Mouse (Mus musculus) midbrain, embryonic 10.5 days (tissue): ENCODE data around the gene Mrgprd. TPM values are rescaled to one million over a fixed set of nuclear protein-coding genes. Genes with fewer than 3 reads are reported as not detected.

Experiments
- DNase-seq: peaks from one replicate; pipeline ENCODE4 v3.0.0-alpha.2; 2017; ENCODE audit warnings: low spot score
- H3K27ac ChIP-seq: fragments of 300-500 bp; sonication (generic); replicated peaks from 2 replicates; pipeline ENCODE4 v1.5.1; 2016; ENCODE audit warnings: mild to moderate bottlenecking
- H3K27me3 ChIP-seq: fragments of 300-500 bp; sonication (generic); 2 replicates; pipeline ENCODE4 v1.6.1; 2016; ENCODE audit warnings: low read depth, mild to moderate bottlenecking; ENCODE audit not compliant: poor library complexity, severe bottlenecking
- H3K36me3 ChIP-seq: fragments of 300-500 bp; sonication (generic); 2 replicates; pipeline ENCODE4 v1.6.1; 2016; ENCODE audit warnings: mild to moderate bottlenecking, moderate library complexity
- H3K4me1 ChIP-seq: fragments of 300-500 bp; sonication (generic); 2 replicates; pipeline ENCODE4 v1.6.1; 2016
- H3K4me3 ChIP-seq: fragments of 300-500 bp; sonication (generic); 2 replicates; pipeline ENCODE4 v1.5.1; 2016; ENCODE audit warnings: mild to moderate bottlenecking, moderate library complexity
- H3K9me3 ChIP-seq: fragments of 300-500 bp; sonication (generic); replicated peaks from 2 replicates; pipeline ENCODE4 v1.6.1; 2016; ENCODE audit warnings: mild to moderate bottlenecking
- WGBS: fragments of 180-500 bp; shearing (Covaris S2); methylation state at CpG from one replicate; pipeline ENCODE4 v1.1.7; 2016; 5-methylcytosine and 5-hydroxymethylcytosine counted together
- polyA plus RNA-seq: library from polyadenylated mRNA; unstranded; fragments of >200 nt; fragmentation: Nextera tagmentation; extraction: Ambion mirVana; gene quantifications from 2 replicates; pipeline ENCODE4 v1.2.1, GENCODE M21; 2016

Mrgprd gene
- polyA plus RNA-seq = not detected in 2 replicates

DNA sequence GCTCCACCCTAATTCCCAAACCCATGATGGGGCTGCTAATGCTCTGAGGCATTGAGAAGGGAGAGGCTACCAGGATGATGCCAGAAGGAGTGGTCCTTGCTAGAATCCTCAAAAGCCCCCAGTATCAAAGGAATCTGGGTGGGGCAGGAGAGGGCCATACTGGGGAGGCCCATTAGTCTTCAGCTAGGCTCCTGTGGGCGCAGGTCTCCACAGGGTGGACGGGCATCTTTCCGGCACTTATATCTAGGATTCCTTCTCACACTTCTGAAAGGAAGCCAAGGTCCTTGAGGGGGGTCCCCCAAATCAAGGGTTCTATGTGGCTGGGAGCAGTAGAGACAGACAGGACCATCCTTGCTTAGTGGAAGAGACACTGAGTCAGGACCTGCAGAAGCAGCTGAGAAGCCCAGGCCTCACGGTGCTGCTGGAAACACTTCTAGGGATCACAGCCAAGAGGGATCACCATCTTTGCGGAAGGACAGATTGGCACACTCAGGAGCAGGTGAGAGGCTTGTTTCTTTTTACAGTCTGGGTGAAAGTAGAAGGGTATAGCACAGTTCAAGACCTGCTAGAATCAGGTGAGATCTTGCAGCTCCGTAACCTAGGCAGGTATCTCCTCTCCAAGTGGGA lies at the start of gene Mrgprd:
Gene Mrgprd (plus strand): TSS at position 51 of the 627 bp plus-strand sequence.
- Histone ChIP-seq H3K27ac (no peak within 1 kb of the TSS), H3K4me1 (0 out of 2 replicates have a peak, but pooled peaks cover 2% of the 10 kb centered on the region), H3K36me3 (no peaks in the 10 kb centered on the region), H3K9me3 (no peaks in the 10 kb centered on the region), H3K27me3 (no peaks in the 10 kb centered on the region), H3K4me3 (no peak within 1 kb of the TSS)
- DNase-seq = no peak
- WGBS = 92% methylated on average over 6 of the region's 6 CpGs

DNA sequence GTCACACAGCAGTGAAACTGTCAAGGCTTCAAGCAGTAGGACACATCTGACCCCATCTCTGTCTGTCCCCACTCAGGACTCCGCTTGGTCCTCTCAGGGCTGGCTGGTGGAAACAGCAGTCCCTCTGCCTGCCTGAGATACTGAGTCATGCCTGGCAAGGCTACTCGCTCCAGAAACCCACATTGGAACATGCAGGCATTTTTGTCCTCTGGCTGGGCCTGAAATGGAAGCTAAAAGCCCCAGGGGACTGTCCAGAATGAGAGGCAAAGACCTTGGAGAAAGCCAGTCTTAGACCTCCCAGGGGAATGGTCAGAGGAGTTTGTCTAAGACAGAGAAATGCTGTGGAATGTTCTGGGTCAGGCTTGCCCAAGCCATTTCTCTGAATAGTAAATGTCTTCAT lies 48.6 kb upstream of the Mrgprd start:
- Histone ChIP-seq H3K27me3 (no peaks in the 10 kb centered on the region), H3K4me1 (no peaks in the 10 kb centered on the region), H3K36me3 (peaks cover 41% of the 10 kb centered on the region), H3K9me3 (no peaks in the 10 kb centered on the region), H3K4me3 (no peak overlapping the region), H3K27ac (no peak overlapping the region)
- 99% methylated on average over 2 of the region's 2 CpGs for WGBS
- DNase-seq = no peak

DNA sequence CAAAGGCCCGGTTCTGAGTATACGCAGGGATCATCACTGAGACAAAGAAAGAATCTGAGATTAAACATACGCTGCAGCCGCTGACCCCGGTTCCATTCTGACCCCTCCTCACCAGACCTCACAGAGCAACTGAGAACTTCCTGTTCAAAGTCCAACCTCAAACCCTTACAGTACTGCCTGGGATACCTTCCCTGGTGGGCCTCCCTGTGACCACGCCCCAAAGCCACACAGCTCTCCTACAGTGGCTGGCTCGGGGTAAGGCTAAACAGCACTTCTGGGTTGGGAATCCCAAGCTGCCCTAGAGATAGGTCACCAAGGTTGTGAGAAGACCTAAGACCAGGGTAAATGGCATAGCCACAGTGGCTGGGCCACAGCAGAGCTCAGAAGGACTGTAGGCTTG lies 45.7 kb upstream of the Mrgprd start:
- Histone ChIP-seq H3K9me3 (no peaks in the 10 kb centered on the region), H3K4me1 (no peaks in the 10 kb centered on the region), H3K36me3 (peaks cover 65% of the 10 kb centered on the region), H3K27me3 (no peaks in the 10 kb centered on the region), H3K27ac (no peak overlapping the region), H3K4me3 (no peak overlapping the region)
- DNase-seq = no peak
- 92% methylated on average over 7 of the region's 7 CpGs for WGBS

DNA sequence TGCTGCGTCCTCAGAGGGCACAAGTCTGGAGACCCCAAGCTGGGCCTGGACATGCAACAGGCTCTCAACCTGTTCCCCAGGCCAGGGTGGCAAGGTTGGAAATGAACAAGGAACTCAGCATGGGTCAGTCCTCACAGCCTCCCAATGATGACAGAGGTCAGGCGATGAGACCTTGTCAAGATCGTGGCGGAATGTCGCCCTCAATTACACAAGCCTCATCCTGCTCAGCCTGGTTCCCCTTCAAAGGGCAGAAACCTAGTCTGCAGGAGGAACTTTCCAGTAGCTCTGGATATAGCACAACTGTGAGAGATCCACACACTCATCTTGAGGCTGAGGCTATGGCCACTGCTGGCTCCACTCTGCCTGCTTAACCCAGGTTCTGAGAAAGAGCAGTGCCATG lies 43.7 kb upstream of the Mrgprd start:
- no peaks in the 10 kb centered on the region for H3K9me3 ChIP-seq
- H3K27ac ChIP-seq = no peak overlapping the region
- peaks cover 73% of the 10 kb centered on the region for H3K36me3 ChIP-seq
- DNase-seq = no peak
- WGBS = 94% methylated on average over 5 of the region's 5 CpGs
- no peaks in the 10 kb centered on the region for H3K27me3 ChIP-seq
- no peaks in the 10 kb centered on the region for H3K4me1 ChIP-seq
- H3K4me3 ChIP-seq = no peak overlapping the region

GRCm38 (mm10) chr7:145275488-145275887 lies 39.1 kb upstream of the Mrgprd start:
- no peak for DNase-seq
- WGBS = 87% methylated on average over 3 of the region's 3 CpGs
- H3K27me3 ChIP-seq = no peaks in the 10 kb centered on the region
- no peaks in the 10 kb centered on the region for H3K9me3 ChIP-seq
- no peak overlapping the region for H3K27ac ChIP-seq
- H3K36me3 ChIP-seq = peaks cover 83% of the 10 kb centered on the region
- H3K4me1 ChIP-seq = no peaks in the 10 kb centered on the region
- H3K4me3 ChIP-seq = no peak overlapping the region

GRCm38 (mm10) chr7:145281396-145281795 lies 33.2 kb upstream of the Mrgprd start:
- peaks cover 27% of the 10 kb centered on the region for H3K4me1 ChIP-seq
- H3K4me3 ChIP-seq = no peak overlapping the region
- peaks cover 38% of the 10 kb centered on the region for H3K36me3 ChIP-seq
- 88% methylated on average over 4 of the region's 4 CpGs for WGBS
- no peak for DNase-seq
- H3K27ac ChIP-seq = no peak overlapping the region
- H3K9me3 ChIP-seq = no peaks in the 10 kb centered on the region
- no peaks in the 10 kb centered on the region for H3K27me3 ChIP-seq

DNA sequence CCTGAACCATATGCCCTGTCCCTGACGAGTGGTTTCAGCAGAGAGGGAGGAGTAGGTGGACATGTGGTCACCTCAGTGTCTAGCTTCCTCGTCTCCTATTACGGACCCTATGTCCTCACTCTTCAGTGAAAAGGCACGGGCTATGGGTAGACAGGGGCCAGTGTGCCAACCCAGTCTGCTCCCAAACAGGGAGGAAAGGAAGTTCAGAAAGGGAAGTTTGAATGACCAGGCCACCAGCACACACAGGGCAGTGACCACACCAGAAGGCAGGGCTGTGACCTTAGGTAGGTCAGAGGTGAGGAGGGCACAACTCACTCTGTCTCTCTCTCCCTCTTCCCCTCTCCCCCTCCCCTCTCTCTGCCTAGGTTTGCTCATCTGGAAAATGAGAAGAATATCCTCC lies 31.6 kb upstream of the Mrgprd start:
- DNase-seq = no peak
- Histone ChIP-seq H3K27me3 (no peaks in the 10 kb centered on the region), H3K4me1 (peaks cover 27% of the 10 kb centered on the region), H3K27ac (peak overlapping the region; percentile 82), H3K4me3 (peak overlapping the region; percentile 60), H3K36me3 (peaks cover 23% of the 10 kb centered on the region), H3K9me3 (no peaks in the 10 kb centered on the region)
- WGBS = 59% methylated on average over 4 of the region's 4 CpGs

DNA sequence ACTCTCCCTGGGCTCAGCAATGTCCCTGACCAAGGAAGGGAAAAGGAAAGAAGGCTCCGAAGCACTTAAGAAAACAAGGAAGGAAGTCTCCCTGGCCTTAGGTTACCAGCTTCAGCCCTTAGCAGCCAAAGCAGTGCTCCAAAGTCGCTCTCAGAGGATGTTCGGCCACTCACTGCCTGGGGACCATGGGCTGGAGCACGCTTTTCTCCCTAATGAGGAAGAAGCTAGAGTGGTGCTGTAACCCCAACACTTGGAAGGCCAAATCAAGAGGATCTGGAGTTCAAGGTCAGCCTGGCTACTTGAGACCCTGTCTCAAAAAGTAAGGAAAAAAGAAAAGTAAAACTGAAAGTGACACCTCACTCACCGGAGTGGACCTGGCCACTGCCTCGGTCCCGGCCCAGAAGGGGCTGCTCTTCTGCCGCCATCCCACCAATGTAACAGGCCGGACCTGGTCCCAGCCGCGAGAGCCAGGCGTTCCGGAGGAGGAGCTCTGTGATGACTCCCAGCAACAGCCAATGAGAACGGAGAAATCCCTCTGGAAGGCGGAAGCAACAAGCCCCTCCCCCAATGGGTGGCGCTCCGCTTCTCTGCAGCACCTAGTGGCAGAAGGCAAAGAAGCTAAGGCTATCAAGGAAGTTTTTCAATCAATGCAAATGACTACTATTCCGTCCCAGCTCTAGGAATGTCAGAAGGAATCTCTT lies 31.0 kb upstream of the Mrgprd start, which contains the start of gene Tpcn2:
Gene Tpcn2 (minus strand): TSS at position 525 of the 701 bp plus-strand sequence.
- WGBS = 4% methylated on average over 18 of the region's 18 CpGs
- peak within 1 kb of the TSS; percentile 82 for H3K27ac ChIP-seq
- peak; percentile 92 for DNase-seq
- no peaks in the 10 kb centered on the region for H3K27me3 ChIP-seq
- H3K36me3 ChIP-seq = peaks cover 17% of the 10 kb centered on the region
- H3K4me3 ChIP-seq = peak within 1 kb of the TSS; percentile 60
- H3K4me1 ChIP-seq = peaks cover 30% of the 10 kb centered on the region
- no peaks in the 10 kb centered on the region for H3K9me3 ChIP-seq

DNA sequence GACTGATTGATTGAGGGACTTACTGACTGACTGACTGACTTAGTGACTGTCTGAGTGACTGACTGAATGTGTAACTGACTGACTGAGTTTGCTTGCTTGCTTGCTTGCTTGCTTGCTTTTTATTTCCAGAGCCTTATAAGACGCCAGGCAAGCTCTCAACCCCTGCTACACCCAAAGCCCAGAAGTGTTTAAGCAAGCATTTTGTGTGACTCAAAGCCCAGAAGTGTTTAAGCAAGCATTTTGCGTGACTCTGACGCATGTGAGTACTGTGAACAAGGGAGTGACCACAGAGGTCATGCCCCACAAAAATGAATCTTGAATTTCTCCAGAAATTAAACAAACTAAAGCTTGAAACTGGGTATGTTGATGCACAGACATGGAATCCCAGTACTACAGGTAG lies 30.3 kb upstream of the Mrgprd start:
- peak overlapping the region; percentile 60 for H3K4me3 ChIP-seq
- H3K4me1 ChIP-seq = peaks cover 34% of the 10 kb centered on the region
- no peak for DNase-seq
- peaks cover 11% of the 10 kb centered on the region for H3K36me3 ChIP-seq
- H3K27ac ChIP-seq = peak overlapping the region; percentile 82
- H3K9me3 ChIP-seq = no peaks in the 10 kb centered on the region
- WGBS = 73% methylated on average over 3 of the region's 3 CpGs
- H3K27me3 ChIP-seq = no peaks in the 10 kb centered on the region

DNA sequence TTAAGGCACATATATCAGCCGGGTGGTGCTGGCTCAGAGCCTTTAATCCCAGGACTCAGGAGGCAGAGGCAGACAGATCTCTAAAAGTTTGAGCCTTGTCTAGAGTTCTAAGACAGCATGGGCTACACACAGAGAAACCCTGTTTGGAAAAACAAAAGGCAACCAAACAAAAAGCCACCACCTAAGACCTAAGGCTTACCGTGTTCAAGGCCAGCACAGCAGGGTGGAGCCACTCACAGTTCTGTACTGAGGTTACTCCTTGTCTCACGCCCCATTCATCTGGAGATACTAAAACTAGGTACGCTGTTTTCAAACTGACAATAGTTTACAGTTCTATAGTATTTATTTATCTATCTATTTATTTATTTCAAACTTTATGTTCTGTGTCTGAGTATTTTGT lies 29.2 kb upstream of the Mrgprd start:
- 81% methylated on average over 4 of the region's 4 CpGs for WGBS
- no peaks in the 10 kb centered on the region for H3K9me3 ChIP-seq
- H3K27ac ChIP-seq = no peak overlapping the region
- H3K4me3 ChIP-seq = no peak overlapping the region
- H3K36me3 ChIP-seq = no peaks in the 10 kb centered on the region
- peaks cover 34% of the 10 kb centered on the region for H3K4me1 ChIP-seq
- no peaks in the 10 kb centered on the region for H3K27me3 ChIP-seq
- DNase-seq = no peak

DNA sequence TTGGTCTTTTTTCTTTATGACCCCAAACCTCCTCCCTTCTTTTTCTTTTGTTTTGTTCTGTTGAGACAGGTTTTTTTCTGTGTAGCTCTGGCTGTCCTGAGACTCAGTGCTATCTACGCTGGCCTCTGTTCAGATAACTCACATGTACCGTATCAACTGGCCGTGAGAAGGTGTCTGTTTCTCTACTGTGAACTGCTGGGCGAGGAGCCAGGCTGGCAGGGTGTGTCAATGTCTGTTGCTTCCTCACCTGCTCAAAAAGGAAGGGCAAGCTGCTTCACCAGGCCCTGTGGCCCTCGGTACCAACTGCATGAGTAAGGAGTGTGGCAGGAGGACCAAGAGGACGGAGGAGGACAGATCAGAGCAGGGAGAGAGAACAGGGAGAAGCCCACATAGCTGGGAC lies 27.2 kb upstream of the Mrgprd start:
- no peaks in the 10 kb centered on the region for H3K9me3 ChIP-seq

GRCm38 (mm10) chr7:145289302-145289701 lies 25.3 kb upstream of the Mrgprd start:
- Histone ChIP-seq H3K9me3 (no peaks in the 10 kb centered on the region), H3K4me3 (no peak overlapping the region), H3K36me3 (no peaks in the 10 kb centered on the region), H3K27ac (peak overlapping the region; percentile 39; the same call in 1 of the 2 replicates), H3K27me3 (no peaks in the 10 kb centered on the region), H3K4me1 (peaks cover 9% of the 10 kb centered on the region)
- DNase-seq = peak; percentile 53
- WGBS = 16% methylated on average over 5 of the region's 5 CpGs

More for the DNA sequence above, 27.2 kb upstream of the Mrgprd start:
- no peak overlapping the region for H3K27ac ChIP-seq
- 85% methylated on average over 6 of the region's 6 CpGs for WGBS
- no peaks in the 10 kb centered on the region for H3K36me3 ChIP-seq
- no peak overlapping the region for H3K4me3 ChIP-seq
- H3K27me3 ChIP-seq = no peaks in the 10 kb centered on the region
- peaks cover 26% of the 10 kb centered on the region for H3K4me1 ChIP-seq
- no peak for DNase-seq

GRCm38 (mm10) chr7:145291847-145292246 lies 22.8 kb upstream of the Mrgprd start:
- Histone ChIP-seq H3K9me3 (no peaks in the 10 kb centered on the region), H3K36me3 (no peaks in the 10 kb centered on the region), H3K4me3 (no peak overlapping the region), H3K27ac (no peak overlapping the region), H3K4me1 (peaks cover 7% of the 10 kb centered on the region; the same call in 1 of the 2 replicates), H3K27me3 (no peaks in the 10 kb centered on the region)
- no peak for DNase-seq
- WGBS = 94% methylated on average over 2 of the region's 2 CpGs
